Mouse (Mus musculus) heart, postnatal 0 days (tissue): ENCODE measurements around the gene Ctu2.

Experiments
- CTCF ChIP-seq: IDR thresholded peaks from 2 replicates; pipeline ENCODE4 v1.5.1; 2016; ENCODE audit warnings: antibody characterized with exemption, control low read depth, low read depth
- EP300 ChIP-seq: IDR thresholded peaks from 2 replicates; pipeline ENCODE4 v1.6.1; 2016; ENCODE audit warnings: antibody characterized with exemption, low read depth

DNA sequence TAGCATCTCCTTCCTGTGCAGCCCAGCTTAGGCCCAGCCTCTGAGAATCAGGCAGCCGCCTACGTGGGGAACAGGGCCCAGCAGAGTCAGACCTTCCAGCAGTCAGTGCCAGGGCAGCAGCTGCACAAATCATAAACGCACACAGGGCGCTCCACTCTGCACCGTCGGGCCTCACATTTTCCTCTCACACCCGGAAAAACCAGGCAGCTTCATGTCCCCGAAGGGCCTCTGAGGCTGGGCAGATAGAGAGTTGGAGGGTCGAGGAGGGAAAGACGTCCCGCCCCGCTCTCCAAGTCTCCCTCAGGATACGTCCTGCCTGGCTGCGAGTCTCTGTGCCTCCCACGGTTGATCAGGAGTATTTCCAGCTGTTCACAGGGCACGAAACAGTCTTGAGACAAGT, 35.6 kb downstream of the Ctu2 start:
- TF ChIP-seq CTCF (no peak), EP300 (no peak)
